Mouse (Mus musculus): Measurements from ENCODE around the gene Gm34653. TPM values are rescaled to one million over a fixed set of nuclear protein-coding genes. Genes with fewer than 3 reads are reported as not detected.

Gm34653 gene
- not detected for polyA plus RNA-seq (2015; fragmentation: Illumina TruSeq; extraction: RNeasy Lipid Tissue Mini Kit (QIAGEN cat#74804); ENCODE audit: insufficient read depth, low read depth, low replicate concordance)

DNA sequence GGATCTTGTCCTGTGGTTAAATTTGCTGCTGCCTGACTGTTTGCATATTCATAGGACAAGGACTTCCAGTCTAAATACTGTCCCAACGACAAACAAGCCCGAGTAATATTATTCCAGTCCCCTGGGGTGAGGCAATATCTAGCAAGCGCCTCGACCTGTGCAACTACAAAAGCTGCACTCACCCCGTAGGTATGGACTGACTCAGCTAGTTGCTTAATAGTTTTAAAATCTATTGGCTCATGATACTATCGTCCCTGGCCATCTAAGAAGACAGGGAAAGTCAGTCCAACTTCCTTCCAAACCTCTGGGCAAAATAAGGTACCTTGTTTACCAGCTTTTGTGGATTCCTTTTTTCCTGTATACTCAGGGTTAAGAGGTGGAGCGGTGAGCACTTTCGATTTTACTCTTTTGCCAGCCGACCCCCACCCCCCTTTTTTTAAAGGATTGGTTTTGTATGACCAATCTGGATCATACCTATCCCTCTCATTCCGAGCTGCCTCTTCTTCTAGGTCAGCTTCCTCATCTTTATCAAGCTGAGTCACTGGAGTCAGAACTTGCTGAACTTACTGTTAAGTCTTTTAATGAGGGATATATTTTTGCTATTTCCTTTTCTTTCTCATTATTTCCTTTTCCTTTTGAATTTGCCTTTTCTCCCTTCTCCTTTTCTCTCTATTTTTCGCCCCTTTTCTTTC is at the start of gene Gm34653:
Gene Gm34653 (plus strand): TSS at position 242 of the 692 bp plus-strand sequence.

GRCm38 (mm10) chr2:34799357-34800256 is 33.2 kb upstream of the Gm34653 start, which contains the start of gene Rabepk:
Gene Rabepk, minus strand, starts transcription at chr2:34799912.

DNA sequence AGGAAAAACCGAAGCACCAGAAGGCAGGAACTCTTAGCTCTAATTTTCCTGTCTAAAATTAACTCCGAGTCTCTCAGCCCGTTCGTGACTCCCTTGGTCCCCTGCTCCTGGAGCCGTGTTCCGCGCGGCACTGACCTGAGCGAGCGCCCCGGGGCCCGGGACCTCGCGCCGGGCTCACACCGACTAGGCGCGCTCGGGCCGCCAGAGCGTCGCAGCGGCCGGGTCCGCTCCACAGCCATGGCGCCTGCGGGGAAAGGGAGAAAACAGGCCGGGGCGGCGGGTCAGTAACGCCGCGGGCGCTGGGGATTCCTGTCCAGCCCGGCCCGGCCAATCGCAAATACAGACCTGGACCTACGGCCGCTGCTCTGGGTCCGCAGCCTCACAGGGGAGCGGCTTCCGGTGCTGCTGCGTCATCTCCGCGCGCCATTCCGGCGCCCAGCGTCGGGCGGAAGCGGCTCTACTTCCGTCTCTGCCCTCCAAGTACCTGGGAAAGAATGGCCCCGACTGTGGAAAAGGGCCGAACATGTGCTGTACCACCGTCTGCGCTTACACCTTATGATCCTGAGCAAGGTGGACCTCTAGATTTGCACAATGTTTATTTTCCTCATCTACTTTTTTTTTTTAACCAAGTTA is 6.9 kb upstream of the Gm34653 start, which contains the start of gene Fbxw2:
Gene Fbxw2 (minus strand): TSS at position 485 of the 633 bp plus-strand sequence.

DNA sequence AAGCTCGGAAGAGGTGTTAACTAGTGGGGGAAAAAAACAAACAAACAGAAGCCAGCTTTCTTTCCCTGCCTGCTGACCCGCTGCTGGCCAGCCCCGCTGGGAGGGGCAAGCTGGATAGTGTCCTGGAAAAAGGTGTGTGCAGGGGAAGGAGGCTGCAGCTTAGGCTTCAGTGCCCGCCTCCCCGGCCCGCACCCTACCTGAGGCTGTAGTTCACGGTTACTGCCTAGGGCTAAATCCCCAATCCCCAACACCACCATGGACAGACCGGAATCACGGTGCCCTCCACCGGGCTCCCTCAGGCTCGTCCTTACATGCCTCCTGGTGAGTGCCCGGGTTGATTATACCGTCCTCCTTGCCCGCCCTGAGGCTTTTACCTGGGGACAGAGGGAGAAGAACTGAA is 41.5 kb downstream of the Gm34653 start, which contains the start of gene Cutal:
Gene Cutal (plus strand): TSS at position 126 of the 400 bp plus-strand sequence.

GRCm38 (mm10) chr2:34874816-34875345 is 42.1 kb downstream of the Gm34653 start, which contains the start of gene Psmd5:
Gene Psmd5, minus strand, starts transcription at chr2:34874968.

Other genes with a start within 250 kb of the Gm34653 start
- gene Gapvd1, start 77.8 kb upstream of the Gm34653 start, polyA plus RNA-seq (2015; fragmentation: Illumina TruSeq; extraction: RNeasy Lipid Tissue Mini Kit (QIAGEN cat#74804); ENCODE audit: insufficient read depth, low read depth, low replicate concordance): 13.4 TPM
- 260 TPM for gene Hspa5, start 61.0 kb upstream of the Gm34653 start, polyA plus RNA-seq (2015; fragmentation: Illumina TruSeq; extraction: RNeasy Lipid Tissue Mini Kit (QIAGEN cat#74804); ENCODE audit: insufficient read depth, low read depth, low replicate concordance)
- 2.5 TPM for gene Rabepk, start 33.1 kb upstream of the Gm34653 start, polyA plus RNA-seq (2015; fragmentation: Illumina TruSeq; extraction: RNeasy Lipid Tissue Mini Kit (QIAGEN cat#74804); ENCODE audit: insufficient read depth, low read depth, low replicate concordance)
- gene Fbxw2, start 6.7 kb upstream of the Gm34653 start, polyA plus RNA-seq (2015; fragmentation: Illumina TruSeq; extraction: RNeasy Lipid Tissue Mini Kit (QIAGEN cat#74804); ENCODE audit: insufficient read depth, low read depth, low replicate concordance): 16.5 TPM
- gene Cutal, start 41.4 kb downstream of the Gm34653 start, polyA plus RNA-seq (2015; fragmentation: Illumina TruSeq; extraction: RNeasy Lipid Tissue Mini Kit (QIAGEN cat#74804); ENCODE audit: insufficient read depth, low read depth, low replicate concordance): 4.3 TPM
- 7.3 TPM for gene Psmd5, start 42.0 kb downstream of the Gm34653 start, polyA plus RNA-seq (2015; fragmentation: Illumina TruSeq; extraction: RNeasy Lipid Tissue Mini Kit (QIAGEN cat#74804); ENCODE audit: insufficient read depth, low read depth, low replicate concordance)
- 0.44 TPM for gene Phf19, start 81.0 kb downstream of the Gm34653 start, polyA plus RNA-seq (2015; fragmentation: Illumina TruSeq; extraction: RNeasy Lipid Tissue Mini Kit (QIAGEN cat#74804); ENCODE audit: insufficient read depth, low read depth, low replicate concordance)
- 3.5 TPM for gene Traf1, start 128.8 kb downstream of the Gm34653 start, polyA plus RNA-seq (2015; fragmentation: Illumina TruSeq; extraction: RNeasy Lipid Tissue Mini Kit (QIAGEN cat#74804); ENCODE audit: insufficient read depth, low read depth, low replicate concordance)
- gene Hc, start 228.4 kb downstream of the Gm34653 start, polyA plus RNA-seq (2015; fragmentation: Illumina TruSeq; extraction: RNeasy Lipid Tissue Mini Kit (QIAGEN cat#74804); ENCODE audit: insufficient read depth, low read depth, low replicate concordance): not detected